Mouse (Mus musculus): ENCODE results near the gene Rbfox3.

- TF ChIP-seq POLR2A (IDR thresholded peaks at IDR 0.05; ENCODE audit: low read depth, low read length) (no peak), CTCF (conservative IDR thresholded peaks at IDR 0.05 in 1 of 2, IDR thresholded peaks at IDR 0.05 in 1 of 2; ENCODE audit: low read depth in 2 of 2, low read length in 2 of 2) (no peak), EP300 (IDR thresholded peaks at IDR 0.05; ENCODE audit: low read length) (no peak), E2F4 (IDR thresholded peaks at IDR 0.05; ENCODE audit: insufficient replicate concordance, low read depth, low read length) (no peak), IRF4 (IDR thresholded peaks at IDR 0.05; ENCODE audit: low read depth, low read length) (no peak), MAFK (IDR thresholded peaks at IDR 0.05; ENCODE audit: insufficient replicate concordance, low read length) (no peak)
These were observed 370.9 kb downstream of the Rbfox3 start for GRCm38 (mm10) chr11:118540411-118541026.

All from CH12.LX (cell line).